In the genomic region with DNA sequence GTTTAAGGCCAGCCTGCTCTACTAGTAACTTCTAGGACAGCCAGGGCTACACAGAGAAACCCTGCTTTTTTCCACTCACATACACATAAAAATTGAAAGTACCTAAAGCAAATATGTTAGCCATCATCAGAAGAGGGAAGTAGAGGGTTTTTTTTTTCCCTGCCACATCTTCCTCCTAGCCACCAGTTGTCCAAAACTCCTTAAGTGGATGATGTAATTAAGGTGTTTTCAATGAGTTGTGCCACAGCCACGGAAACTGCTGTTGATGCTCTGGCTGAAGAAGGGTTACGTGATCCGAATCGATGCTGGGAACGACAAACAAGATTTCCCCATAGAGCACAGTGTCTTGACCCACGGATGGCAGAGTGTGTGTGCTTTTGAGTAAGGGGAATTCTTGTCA, we compare ENCODE assay signal across 26 mouse cellular contexts. TPM values are rescaled to one million over a fixed set of nuclear protein-coding genes. Genes with fewer than 3 reads are reported as not detected.
DNase-seq lines count a peak whose midpoint lies in the region; ATAC-seq and TF ChIP-seq lines count a peak whose summit lies in the region.
"Had no signal": no experiment of that assay in that cellular context is flagged by ENCODE, and none has a peak within 500 bp of the region (broad histone marks: within the 10 kb centered on the region; RNA-seq: fewer than 3 reads in every experiment).

No protein-coding gene starts in this region.

- no peak overlapping the region for H3K4me3 ChIP-seq in intestine, embryonic 16.5 days (ENCODE audit: low read length)
- H3K4me3 ChIP-seq in intestine, embryonic 15.5 days (replicated peaks): no peak overlapping the region
- H3K4me3 ChIP-seq in small intestine, adult 2 months (ENCODE audit: low read depth, low read length): no peak overlapping the region
- H3K4me3 ChIP-seq in midbrain, embryonic 16.5 days (ENCODE audit: low read depth, low read length): no peak overlapping the region
- H3K4me3 ChIP-seq: embryonic facial prominence, embryonic 10.5 days; embryonic facial prominence, embryonic 12.5 days; forebrain, embryonic 13.5 days; forebrain, embryonic 15.5 days had no signal

- no peak overlapping the region for H3K4me2 ChIP-seq in intestine, embryonic 16.5 days (ENCODE audit: low read depth, low read length)
- H3K4me2 ChIP-seq in intestine, embryonic 15.5 days (replicated peaks): no peak overlapping the region
- H3K4me2 ChIP-seq in midbrain, embryonic 16.5 days (ENCODE audit: low read length): no peak overlapping the region
- H3K4me2 ChIP-seq: embryonic facial prominence, embryonic 12.5 days; forebrain, embryonic 13.5 days; forebrain, embryonic 15.5 days had no signal

- intact Hi-C loops in gastrocnemius, postnatal 36 days (cut with DNase I): no loop called here

- 0 out of 2 replicates have a peak, but pooled peaks cover 3% of the 10 kb centered on the region for H3K4me1 ChIP-seq in intestine, embryonic 16.5 days (ENCODE audit: control insufficient read depth, insufficient read depth, low read length)
- H3K4me1 ChIP-seq in intestine, embryonic 15.5 days (replicated peaks): no peaks in the 10 kb centered on the region
- H3K4me1 ChIP-seq in small intestine, adult 2 months (ENCODE audit: control insufficient read depth, insufficient read depth, insufficient read length, low read length): peaks cover 8% of the 10 kb centered on the region; the same call in 1 of the 2 replicates
- no peaks in the 10 kb centered on the region for H3K4me1 ChIP-seq in midbrain, embryonic 16.5 days (ENCODE audit: control insufficient read depth, insufficient read depth, low read length)
- H3K4me1 ChIP-seq: embryonic facial prominence, embryonic 10.5 days; embryonic facial prominence, embryonic 12.5 days; forebrain, embryonic 13.5 days; forebrain, embryonic 15.5 days had no signal

- DNase-seq in gastrocnemius, postnatal 36 days: no peak
- DNase-seq in yolk sac, embryonic 10.5 days (ENCODE audit: low spot score): no peak
- DNase-seq: adrenal gland, adult 2 months; adrenal gland, postnatal 10 days; adrenal gland, postnatal 25 days; B cell, adult 2 months; cerebellum, adult 11 months; cerebellum, adult 18-20 months; cerebellum, adult 8-10 months; cerebellum, adult 9-11 months; cerebellum, postnatal 14 days; cerebellum, postnatal 36 days had no signal

- TF ChIP-seq CTCF in small intestine, adult 2 months (IDR thresholded peaks at IDR 0.05; ENCODE audit: extremely low read depth, insufficient read length, insufficient replicate concordance, low read depth, low read length): no peak

- no peak overlapping the region for H3K9ac ChIP-seq in intestine, embryonic 16.5 days (ENCODE audit: low read depth, low read length)
- H3K9ac ChIP-seq in intestine, embryonic 15.5 days: no peak overlapping the region
- H3K9ac ChIP-seq in midbrain, embryonic 16.5 days (ENCODE audit: low read depth, low read length): no peak overlapping the region
- H3K9ac ChIP-seq: embryonic facial prominence, embryonic 12.5 days; forebrain, embryonic 13.5 days; forebrain, embryonic 15.5 days had no signal

- TF ChIP-seq POLR2A in small intestine, adult 2 months (IDR thresholded peaks at IDR 0.05; ENCODE audit: low read depth, low read length): no peak

- no peak overlapping the region for H3K27ac ChIP-seq in intestine, embryonic 16.5 days (ENCODE audit: low read length)
- H3K27ac ChIP-seq in intestine, embryonic 15.5 days: no peak overlapping the region
- H3K27ac ChIP-seq in small intestine, adult 2 months (ENCODE audit: insufficient read depth, low read depth, low read length): peak overlapping the region; percentile 58
- H3K27ac ChIP-seq in midbrain, embryonic 16.5 days (ENCODE audit: low read length): no peak overlapping the region
- H3K27ac ChIP-seq: embryonic facial prominence, embryonic 10.5 days; embryonic facial prominence, embryonic 12.5 days; forebrain, embryonic 13.5 days; forebrain, embryonic 15.5 days had no signal

- no peaks in the 10 kb centered on the region for H3K9me3 ChIP-seq in intestine, embryonic 16.5 days (ENCODE audit: control insufficient read depth, low read length)
- no peaks in the 10 kb centered on the region for H3K9me3 ChIP-seq in intestine, embryonic 15.5 days
- H3K9me3 ChIP-seq in midbrain, embryonic 16.5 days (replicated peaks; ENCODE audit: control insufficient read depth, low read length, poor library complexity, severe bottlenecking): no peaks in the 10 kb centered on the region
- H3K9me3 ChIP-seq: embryonic facial prominence, embryonic 10.5 days; embryonic facial prominence, embryonic 12.5 days; forebrain, embryonic 13.5 days; forebrain, embryonic 15.5 days; G1E had no signal

- ATAC-seq in intestine, embryonic 16.5 days: peak; percentile 22; the same call in 1 of the 2 replicates
- ATAC-seq in intestine, embryonic 15.5 days: no peak
- peak; percentile 60 to 72; a peak in 3 of 4 replicates for ATAC-seq in hematopoietic stem cell, adult 5-6 weeks (replicated peaks in 1 of 2; ENCODE audit: insufficient read depth in 1 of 2, low FRiP score in 2 of 2, low TSS enrichment in 1 of 2, low read depth in 1 of 2, poor library complexity in 2 of 2, severe bottlenecking in 2 of 2)
- ATAC-seq in megakaryocyte, adult 5-6 weeks (ENCODE audit: poor library complexity, severe bottlenecking): peak; percentile 45; the same call in 1 of the 2 replicates
- no peak for ATAC-seq in midbrain, embryonic 16.5 days
- ATAC-seq: CD4-positive, CD25-positive, alpha-beta regulatory T cell, adult 4 months; forebrain, embryonic 13.5 days; forebrain, embryonic 15.5 days; Patski had no signal

- WGBS in intestine, embryonic 16.5 days: 80% methylated on average over 6 of the region's 6 CpGs
- 81% methylated on average over 6 of the region's 6 CpGs for WGBS in intestine, embryonic 15.5 days
- 46% methylated on average over 6 of the region's 6 CpGs for WGBS in small intestine, adult 2 months
- WGBS in midbrain, embryonic 16.5 days: 78% methylated on average over 6 of the region's 6 CpGs

- H3K27me3 ChIP-seq in intestine, embryonic 16.5 days (replicated peaks; ENCODE audit: control insufficient read depth, insufficient read depth, low read length): no peaks in the 10 kb centered on the region
- no peaks in the 10 kb centered on the region for H3K27me3 ChIP-seq in intestine, embryonic 15.5 days (replicated peaks)
- H3K27me3 ChIP-seq in small intestine, adult 2 months (ENCODE audit: control insufficient read depth, insufficient read depth, low read length): no peaks in the 10 kb centered on the region
- no peaks in the 10 kb centered on the region for H3K27me3 ChIP-seq in midbrain, embryonic 16.5 days (ENCODE audit: control insufficient read depth, insufficient read depth, low read depth, low read length)
- H3K27me3 ChIP-seq: CH12.LX; embryonic facial prominence, embryonic 12.5 days; forebrain, embryonic 13.5 days; forebrain, embryonic 15.5 days had no signal

- H3K36me3 ChIP-seq in intestine, embryonic 16.5 days (ENCODE audit: control insufficient read depth, insufficient read depth, low read length): no peaks in the 10 kb centered on the region
- no peaks in the 10 kb centered on the region for H3K36me3 ChIP-seq in intestine, embryonic 15.5 days
- H3K36me3 ChIP-seq in small intestine, adult 2 months (ENCODE audit: control insufficient read depth, insufficient read depth, low read length): no peaks in the 10 kb centered on the region
- H3K36me3 ChIP-seq in midbrain, embryonic 16.5 days (ENCODE audit: control insufficient read depth, insufficient read depth, low read length): no peaks in the 10 kb centered on the region
- H3K36me3 ChIP-seq: embryonic facial prominence, embryonic 10.5 days; embryonic facial prominence, embryonic 12.5 days; forebrain, embryonic 15.5 days; G1E had no signal

RNA-seq across cellular contexts. Expression of gene Aen, which starts 23.3 kb away (rescaled TPM):
- 29.9 and 33.5 TPM in 2 replicates for polyA plus RNA-seq in intestine, embryonic 16.5 days (2015; fragmentation: Nextera tagmentation; extraction: Ambion mirVana)
- polyA plus RNA-seq in intestine, embryonic 15.5 days (2015; fragmentation: Nextera tagmentation; extraction: Ambion mirVana): 35.6 and 40.6 TPM in 2 replicates
- total RNA-seq in hematopoietic stem cell, adult 5-6 weeks (2017): 29.8 and 33.3 TPM in 2 replicates
- 3.9 and 5.6 TPM in 2 replicates for total RNA-seq in megakaryocyte, adult 5-6 weeks (2015)
- total RNA-seq in megakaryocyte, adult 5-6 weeks (2017): 13.2 and 18.4 TPM in 2 replicates
- 7.7 and 8.7 TPM in 2 replicates for polyA plus RNA-seq in small intestine, adult 2 months (2012; rRNA removed)
- polyA plus RNA-seq in midbrain, embryonic 16.5 days (2015; fragmentation: Nextera tagmentation; extraction: Ambion mirVana): 48.5 and 54.0 TPM in 2 replicates
- 10 to 100 TPM; 40.5 to 50.0 TPM for total RNA-seq in gastrocnemius, postnatal 36 days (2021)

RNA-seq across cellular contexts. Expression of gene Det1, which starts 25.3 kb away (rescaled TPM):
- polyA plus RNA-seq in intestine, embryonic 16.5 days (2015; fragmentation: Nextera tagmentation; extraction: Ambion mirVana): 11.9 and 15.2 TPM in 2 replicates
- polyA plus RNA-seq in intestine, embryonic 15.5 days (2015; fragmentation: Nextera tagmentation; extraction: Ambion mirVana): 15.1 and 15.7 TPM in 2 replicates
- total RNA-seq in hematopoietic stem cell, adult 5-6 weeks (2017): 18.8 and 22.1 TPM in 2 replicates
- total RNA-seq in megakaryocyte, adult 5-6 weeks (2015): 10.6 and 10.7 TPM in 2 replicates
- 7.2 and 9.3 TPM in 2 replicates for total RNA-seq in megakaryocyte, adult 5-6 weeks (2017)
- 7.5 and 10.2 TPM in 2 replicates for polyA plus RNA-seq in small intestine, adult 2 months (2012; rRNA removed)
- 14.0 and 14.1 TPM in 2 replicates for polyA plus RNA-seq in midbrain, embryonic 16.5 days (2015; fragmentation: Nextera tagmentation; extraction: Ambion mirVana)
- 10 to 100 TPM; 16.0 to 16.5 TPM for total RNA-seq in gastrocnemius, postnatal 36 days (2021)

RNA-seq across cellular contexts. Expression of gene Isg20, which starts 40.9 kb away (rescaled TPM):
- 4.3 and 6.8 TPM in 2 replicates for polyA plus RNA-seq in intestine, embryonic 16.5 days (2015; fragmentation: Nextera tagmentation; extraction: Ambion mirVana)
- polyA plus RNA-seq in intestine, embryonic 15.5 days (2015; fragmentation: Nextera tagmentation; extraction: Ambion mirVana): 4.5 and 5.8 TPM in 2 replicates
- total RNA-seq in hematopoietic stem cell, adult 5-6 weeks (2017): 10.6 and 28.4 TPM in 2 replicates
- total RNA-seq in megakaryocyte, adult 5-6 weeks (2015): 25.8 and 30.9 TPM in 2 replicates
- 10.6 and 12.1 TPM in 2 replicates for total RNA-seq in megakaryocyte, adult 5-6 weeks (2017)
- polyA plus RNA-seq in small intestine, adult 2 months (2012; rRNA removed): 22.3 and 23.8 TPM in 2 replicates
- 1.1 and 2.7 TPM in 2 replicates for polyA plus RNA-seq in midbrain, embryonic 16.5 days (2015; fragmentation: Nextera tagmentation; extraction: Ambion mirVana)
- total RNA-seq in gastrocnemius, postnatal 36 days (2021): 1 to 10 TPM; 1.4 to 1.8 TPM
- polyA plus RNA-seq: forebrain, embryonic 13.5 days had no signal

Comparison
In these comparisons a context has a peak if more than half of its experiments do, and no peak if none do; other contexts are left out.
1. ATAC-seq: peak in intestine, embryonic 16.5 days (single experiment), hematopoietic stem cell, adult 5-6 weeks (2 of 2) and megakaryocyte, adult 5-6 weeks (single experiment); none in intestine, embryonic 15.5 days (single experiment) and midbrain, embryonic 16.5 days (single experiment).